Mouse (Mus musculus): ENCODE measurements around the gene Bicd2. TPM values are rescaled to one million over a fixed set of nuclear protein-coding genes. Genes with fewer than 3 reads are reported as not detected.
"Not testable (repeated sequence)": the region's sequence is repeated elsewhere in the genome, so short reads cannot be mapped to it uniquely, and the experiment has no call there.

Bicd2 gene
- total RNA-seq, 2 experiments from 2014 or later = 19.9 to 23.1 TPM

GRCm38 (mm10) chr13:49360906-49361406 is 19.6 kb downstream of the Bicd2 start:
- no peak for DNase-seq

GRCm38 (mm10) chr13:49362364-49362763 is 21.0 kb downstream of the Bicd2 start:
- DNase-seq = no peak

GRCm38 (mm10) chr13:49362804-49363203 is 21.4 kb downstream of the Bicd2 start:
- no peak for DNase-seq

GRCm38 (mm10) chr13:49364716-49365115 is 23.3 kb downstream of the Bicd2 start:
- DNase-seq = peak; percentile 81

- DNase-seq = no peak
Measured at GRCm38 (mm10) chr13:49367657-49368440, 26.5 kb downstream of the Bicd2 start.

- DNase-seq = no peak
Measured at GRCm38 (mm10) chr13:49369404-49369803, 28.0 kb downstream of the Bicd2 start.

GRCm38 (mm10) chr13:49370216-49370615 is 28.8 kb downstream of the Bicd2 start:
- not testable (repeated sequence) for DNase-seq

- DNase-seq = not testable (repeated sequence)
Measured at GRCm38 (mm10) chr13:49370916-49371315, 29.5 kb downstream of the Bicd2 start.

- peak; percentile 75 for DNase-seq
Measured at GRCm38 (mm10) chr13:49371428-49371899, 30.1 kb downstream of the Bicd2 start.

- DNase-seq = peak; percentile 68
Measured at GRCm38 (mm10) chr13:49372370-49373060, 31.1 kb downstream of the Bicd2 start.

- DNase-seq = no peak
Measured at GRCm38 (mm10) chr13:49374304-49374703, 32.9 kb downstream of the Bicd2 start.

- no peak for DNase-seq
Measured at GRCm38 (mm10) chr13:49374730-49375129, 33.3 kb downstream of the Bicd2 start.

- no peak for DNase-seq
Measured at GRCm38 (mm10) chr13:49377608-49378007, 36.2 kb downstream of the Bicd2 start.

GRCm38 (mm10) chr13:49379301-49379700 is 37.9 kb downstream of the Bicd2 start:
- no peak for DNase-seq

- peak; percentile 71 for DNase-seq
Measured at GRCm38 (mm10) chr13:49381230-49381629, 39.8 kb downstream of the Bicd2 start.

- DNase-seq = no peak
Measured at GRCm38 (mm10) chr13:49382997-49383396, 41.6 kb downstream of the Bicd2 start.

GRCm38 (mm10) chr13:49384751-49385463 is 43.5 kb downstream of the Bicd2 start:
- DNase-seq = no peak

GRCm38 (mm10) chr13:49391374-49391773 is 50.0 kb downstream of the Bicd2 start:
- DNase-seq = no peak

- no peak for DNase-seq
Measured at GRCm38 (mm10) chr13:49393579-49393978, 52.2 kb downstream of the Bicd2 start.

GRCm38 (mm10) chr13:49394886-49395447 is 53.6 kb downstream of the Bicd2 start:
- DNase-seq = no peak

- DNase-seq = no peak
Measured at GRCm38 (mm10) chr13:49396798-49397197, 55.4 kb downstream of the Bicd2 start.

GRCm38 (mm10) chr13:49398191-49398590 is 56.8 kb downstream of the Bicd2 start:
- no peak for DNase-seq
